Mouse (Mus musculus) Patski (cell line): ENCODE data around the gene I830077J02Rik. TPM values are rescaled to one million over a fixed set of nuclear protein-coding genes. Genes with fewer than 3 reads are reported as not detected.

Source experiments
- ATAC-seq: fragments of 100-300 bp; one replicate; pipeline ENCODE4 v1.8.0; 2021
- CTCF ChIA-PET: fragments of 350-600 bp; sonication (Branson Sonifier 250); formaldehyde crosslinking; loops from one replicate; lab custom pipeline; 2022; ENCODE audit warnings: inconsistent platforms; lab: Charles Lee
- POLR2A ChIA-PET: fragments of 350-600 bp; sonication (Branson Sonifier 250); formaldehyde crosslinking; loops from one replicate; lab custom pipeline; 2022; ENCODE audit warnings: antibody characterized with exemption, inconsistent platforms; lab: Charles Lee
- DNase-seq: peaks from one replicate; pipeline ENCODE4 v3.0.0-alpha.2; 2011; ENCODE audit warnings: low read depth, low spot score
- H3K27me3 ChIP-seq: fragments of 371-371 bp; one replicate; pipeline ENCODE4 v1.5.1; 2021
- CTCF ChIP-seq: fragments of 100-300 bp; IDR thresholded peaks from one replicate; pipeline ENCODE4 v1.5.1; 2021
- in situ Hi-C: fragments of 300-500 bp; cut with MboI; formaldehyde crosslinking; loops from 3 replicates; pipeline ENCODE4 v1.11.1; 2018; ENCODE audit warnings: low pct_unique_long_range_greater_than_20kb, mixed read lengths
- polyA plus RNA-seq: library from polyadenylated mRNA; unstranded; gene quantifications from one replicate; pipeline ENCODE4 v1.2.3, GENCODE M21; 2021

Gene I830077J02Rik
- polyA plus RNA-seq, 1 experiment from 2014 or later = 0.09 TPM

- TF ChIP-seq CTCF = no peak
- CTCF ChIA-PET = interaction anchor here (0.9 to 1.3 kb wide), 3 partner anchors 15 to 157 kb away, joined by 3 read pairs; no protein-coding TSS in a partner anchor
- POLR2A ChIA-PET = no interaction called here
- DNase-seq (no peak), ATAC-seq (no peak)
- in situ Hi-C loops = no loop called here
- H3K27me3 ChIP-seq = peaks cover 34% of the 10 kb centered on the region
Measured at GRCm38 (mm10) chr3:105883111-105883510, 49.4 kb downstream of the I830077J02Rik start.

- in situ Hi-C loops = no loop called here
- ATAC-seq (no peak), DNase-seq (no peak)
- ChIA-PET POLR2A (no interaction called here), CTCF (interaction anchor here (1.3 kb wide), 1 partner anchor 32 kb away, joined by 3 read pairs; no protein-coding TSS in a partner anchor)
- no peak for TF ChIP-seq CTCF
- H3K27me3 ChIP-seq = peaks cover 33% of the 10 kb centered on the region
Measured at GRCm38 (mm10) chr3:105882105-105882504, 50.4 kb downstream of the I830077J02Rik start.

GRCm38 (mm10) chr3:105880419-105880818, 52.0 kb downstream of the I830077J02Rik start:
- ChIA-PET POLR2A (no interaction called here), CTCF (interaction anchor here (1.0 kb wide), 1 partner anchor 20 kb away, joined by 4 read pairs; no protein-coding TSS in a partner anchor)
- DNase-seq (no peak), ATAC-seq (no peak)
- in situ Hi-C loops = no loop called here
- TF ChIP-seq CTCF = no peak
- H3K27me3 ChIP-seq = peaks cover 21% of the 10 kb centered on the region

GRCm38 (mm10) chr3:105878751-105879150, 53.7 kb downstream of the I830077J02Rik start:
- DNase-seq = no peak
- in situ Hi-C loops = no loop called here
- ATAC-seq = no peak
- CTCF ChIA-PET = no interaction called here
- peaks cover 13% of the 10 kb centered on the region for H3K27me3 ChIP-seq
- no peak for TF ChIP-seq CTCF
- POLR2A ChIA-PET = no interaction called here

GRCm38 (mm10) chr3:105877919-105878318, 54.5 kb downstream of the I830077J02Rik start:
- peaks cover 13% of the 10 kb centered on the region for H3K27me3 ChIP-seq
- POLR2A ChIA-PET = no interaction called here
- ATAC-seq (no peak), DNase-seq (no peak)
- CTCF ChIA-PET = no interaction called here
- no peak for TF ChIP-seq CTCF
- in situ Hi-C loops = no loop called here

GRCm38 (mm10) chr3:105877252-105877803, 55.1 kb downstream of the I830077J02Rik start:
- no peak for TF ChIP-seq CTCF
- in situ Hi-C loops = no loop called here

GRCm38 (mm10) chr3:105876022-105876421, 56.4 kb downstream of the I830077J02Rik start:
- in situ Hi-C loops = no loop called here
- ChIA-PET CTCF (no interaction called here), POLR2A (no interaction called here)
- ATAC-seq (no peak), DNase-seq (no peak)
- H3K27me3 ChIP-seq = no peaks in the 10 kb centered on the region
- TF ChIP-seq CTCF = no peak

More at GRCm38 (mm10) chr3:105877252-105877803, 55.1 kb downstream of the I830077J02Rik start:
- POLR2A ChIA-PET = no interaction called here
- CTCF ChIA-PET = no interaction called here
- peaks cover 10% of the 10 kb centered on the region for H3K27me3 ChIP-seq
- ATAC-seq (no peak), DNase-seq (no peak)

Other genes starting within 250 kb of the I830077J02Rik start
- 22.4 TPM for gene Ddx20, start 245.1 kb downstream of the I830077J02Rik start, polyA plus RNA-seq
- gene Inka2, start 228.1 kb downstream of the I830077J02Rik start, polyA plus RNA-seq = 4.4 TPM
- 165 TPM for gene Rap1a, start 131.3 kb downstream of the I830077J02Rik start, polyA plus RNA-seq
- not detected for gene Adora3, start 61.8 kb downstream of the I830077J02Rik start, polyA plus RNA-seq
- not detected for gene Tmigd3, start 61.8 kb downstream of the I830077J02Rik start, polyA plus RNA-seq
- gene Wdr77, start 26.7 kb upstream of the I830077J02Rik start, polyA plus RNA-seq = 92.0 TPM
- 723 TPM for gene Atp5f1, start 27.4 kb upstream of the I830077J02Rik start, polyA plus RNA-seq
- gene Ovgp1, start 41.0 kb upstream of the I830077J02Rik start, polyA plus RNA-seq = 1.9 TPM
- gene Pifo, start 82.0 kb upstream of the I830077J02Rik start, polyA plus RNA-seq = not detected
- gene Chil5, start 100.2 kb upstream of the I830077J02Rik start, polyA plus RNA-seq = not detected
- not detected for gene Chia1, start 180.6 kb upstream of the I830077J02Rik start, polyA plus RNA-seq
- gene Chil3, start 234.9 kb upstream of the I830077J02Rik start, polyA plus RNA-seq = not detected